Mouse (Mus musculus): ENCODE measurements around the gene Kpna6.
A peak's percentile ranks its signal among the peaks of the same experiment; 100 is the strongest.
"Not testable (repeated sequence)": the region's sequence is repeated elsewhere in the genome, so short reads cannot be mapped to it uniquely, and the experiment has no call there.

The Kpna6 gene

GRCm38 (mm10) chr4:129672083-129672877 lies at the start of gene Kpna6:
TSS of gene Kpna6 (minus strand) at chr4:129672767.
- peak; percentile 85 to 89 for DNase-seq (ENCODE audit: low spot score in 2 of 2)

GRCm38 (mm10) chr4:129716310-129716709 lies 43.7 kb upstream of the Kpna6 start:
- no peak for DNase-seq (ENCODE audit: low spot score in 2 of 2)

GRCm38 (mm10) chr4:129709486-129710129 lies 37.0 kb upstream of the Kpna6 start:
- DNase-seq (ENCODE audit: low spot score in 2 of 2), result no peak

- no peak for DNase-seq (ENCODE audit: low spot score in 2 of 2)
Observed at GRCm38 (mm10) chr4:129706750-129707149, 34.2 kb upstream of the Kpna6 start.

- no peak for DNase-seq (ENCODE audit: low spot score in 2 of 2)
Observed at GRCm38 (mm10) chr4:129702454-129702853, 29.9 kb upstream of the Kpna6 start.

- DNase-seq (ENCODE audit: low spot score in 2 of 2), result peak; percentile 81 to 92
Observed at GRCm38 (mm10) chr4:129701503-129702377, 29.2 kb upstream of the Kpna6 start.

- not testable (repeated sequence) for DNase-seq (ENCODE audit: low spot score in 2 of 2)
Observed at GRCm38 (mm10) chr4:129700661-129701060, 28.1 kb upstream of the Kpna6 start.

GRCm38 (mm10) chr4:129700216-129700615 lies 27.6 kb upstream of the Kpna6 start:
- DNase-seq (ENCODE audit: low spot score in 2 of 2), result no peak

GRCm38 (mm10) chr4:129697191-129697590 lies 24.6 kb upstream of the Kpna6 start:
- DNase-seq (ENCODE audit: low spot score in 2 of 2), result no peak

GRCm38 (mm10) chr4:129696158-129696985 lies 23.8 kb upstream of the Kpna6 start, which contains the start of gene Tmem39b:
TSS of gene Tmem39b (minus strand) at chr4:129696838.
- DNase-seq (ENCODE audit: low spot score in 2 of 2), result peak; percentile 78 to 89

- DNase-seq (ENCODE audit: low spot score in 2 of 2), result no peak
Observed at GRCm38 (mm10) chr4:129695815-129696157, 23.2 kb upstream of the Kpna6 start.

- no peak for DNase-seq (ENCODE audit: low spot score in 2 of 2)
Observed at GRCm38 (mm10) chr4:129684531-129684930, 12.0 kb upstream of the Kpna6 start.

GRCm38 (mm10) chr4:129683901-129684493 lies 11.4 kb upstream of the Kpna6 start:
- DNase-seq (ENCODE audit: low spot score in 2 of 2), result no peak

- no peak for DNase-seq (ENCODE audit: low spot score in 2 of 2)
Observed at GRCm38 (mm10) chr4:129681837-129682236, 9.3 kb upstream of the Kpna6 start.

GRCm38 (mm10) chr4:129672878-129673449 lies 397 bp upstream of the Kpna6 start:
- DNase-seq (ENCODE audit: low spot score in 2 of 2), result no peak

GRCm38 (mm10) chr4:129671491-129672082 lies 980 bp downstream of the Kpna6 start:
- peak; percentile 37 to 68 for DNase-seq (ENCODE audit: low spot score in 2 of 2)

- DNase-seq (ENCODE audit: low spot score in 2 of 2), result no peak
Observed at GRCm38 (mm10) chr4:129662255-129662813, 10.2 kb downstream of the Kpna6 start.

- DNase-seq (ENCODE audit: low spot score in 2 of 2), result no peak
Observed at GRCm38 (mm10) chr4:129661584-129661983, 11.0 kb downstream of the Kpna6 start.

GRCm38 (mm10) chr4:129654770-129655169 lies 17.8 kb downstream of the Kpna6 start:
- DNase-seq (ENCODE audit: low spot score in 2 of 2), result no peak

GRCm38 (mm10) chr4:129650359-129650758 lies 22.2 kb downstream of the Kpna6 start:
- no peak for DNase-seq (ENCODE audit: low spot score in 2 of 2)

Data from spleen, postnatal 10 days (tissue).